Mouse (Mus musculus): Measurements from ENCODE around the gene Vps51.

Gene Vps51

DNA sequence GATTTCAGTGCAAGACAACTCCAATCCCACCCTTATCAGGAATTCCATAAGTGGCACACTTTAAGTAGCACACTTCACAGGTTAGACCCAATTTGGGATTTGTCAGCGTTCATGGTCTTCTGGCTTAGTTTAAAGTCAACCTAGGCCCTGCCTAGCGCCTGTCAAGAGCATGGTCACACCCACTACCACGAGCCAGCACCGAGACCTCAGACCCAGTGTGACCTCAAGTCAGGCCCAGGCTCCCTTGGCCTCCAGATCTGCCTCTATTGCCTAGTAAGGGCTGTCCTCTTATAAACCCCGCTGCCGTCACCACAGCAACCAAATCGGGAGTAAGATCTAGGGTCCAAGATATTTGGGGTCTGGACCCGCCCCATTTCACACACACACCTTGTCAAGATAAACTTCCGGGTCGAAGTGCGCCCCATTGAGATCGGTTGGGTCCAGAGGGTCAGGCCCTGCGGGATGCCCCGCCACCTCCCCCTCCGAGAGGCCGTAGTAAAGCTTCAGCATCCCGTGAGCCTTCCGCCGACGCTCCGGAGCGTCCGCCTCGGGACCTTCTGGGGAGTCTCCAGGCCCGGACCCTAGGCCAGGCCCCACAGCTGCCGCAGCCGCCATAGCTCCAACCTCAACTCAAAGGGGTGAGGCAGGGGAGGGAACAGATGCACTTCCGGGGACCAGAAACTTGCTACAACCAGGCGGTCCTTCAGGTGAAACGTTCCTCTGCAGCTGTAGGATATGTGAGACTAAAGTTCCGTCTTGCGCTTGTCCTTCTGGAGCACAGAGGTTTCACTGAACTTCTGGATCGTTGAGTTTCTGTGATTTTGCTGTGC, at the start of gene Vps51:
Gene Vps51 (minus strand): TSS at position 668 of the 830 bp plus-strand sequence.
- peak; percentile 88 for DNase-seq

DNA sequence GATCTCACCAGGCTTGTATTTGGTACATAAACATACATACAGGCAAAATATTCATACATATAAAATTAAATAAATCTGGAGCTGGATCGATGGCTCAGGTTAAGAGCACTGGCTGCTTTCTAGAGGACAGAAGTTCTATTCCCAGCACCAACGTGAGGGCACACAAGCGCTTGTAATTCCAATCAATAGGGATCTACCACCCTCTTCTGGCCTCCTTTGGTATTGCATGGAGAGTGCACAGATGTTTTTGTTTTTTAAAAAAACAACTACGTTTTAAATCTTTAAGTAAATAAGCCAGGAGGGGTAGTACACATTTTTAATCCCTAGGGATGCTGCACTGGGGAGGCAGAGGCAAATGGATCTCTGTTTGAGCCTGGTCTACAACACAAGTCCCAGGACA, 49.3 kb upstream of the Vps51 start:
- no peak for DNase-seq

DNA sequence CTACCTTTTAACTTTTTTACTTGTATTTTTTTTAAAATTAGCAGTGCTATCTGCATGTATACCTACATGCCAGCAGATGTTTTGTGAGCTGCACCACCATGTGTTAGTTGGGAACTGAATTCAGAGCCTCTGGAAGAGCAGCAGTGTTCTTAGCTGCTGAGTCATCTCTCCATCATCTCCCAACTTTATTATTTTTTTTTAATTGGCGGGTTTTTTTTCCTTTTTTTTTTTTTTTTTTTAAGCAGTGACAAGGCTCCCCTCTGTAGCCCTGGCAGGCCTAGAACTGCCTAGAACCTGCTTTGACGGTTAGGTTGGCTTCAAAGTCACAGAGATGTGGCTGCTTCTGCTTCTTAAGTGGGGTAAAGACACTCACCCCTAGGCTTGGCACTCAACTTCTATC, 47.9 kb upstream of the Vps51 start:
- no peak for DNase-seq

DNA sequence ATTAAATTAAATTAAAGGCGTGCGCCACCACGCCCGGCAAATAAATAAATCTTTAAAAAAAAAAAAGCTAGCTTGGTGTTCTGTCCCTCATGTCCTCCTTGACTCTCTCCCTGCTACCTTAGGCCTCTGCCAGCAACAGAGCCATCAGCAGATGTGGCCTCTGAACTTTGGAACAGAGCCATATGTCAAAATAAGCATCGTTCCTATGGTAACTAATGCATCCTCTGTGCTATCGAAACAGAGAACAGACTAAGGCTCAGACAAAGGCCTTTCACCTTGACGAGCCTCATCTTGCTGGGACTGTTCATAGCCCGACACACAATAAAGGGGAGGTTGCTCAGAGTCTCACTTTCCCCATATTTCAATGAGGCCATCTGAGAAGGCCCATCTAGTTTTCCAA, 46.3 kb upstream of the Vps51 start:
- no peak for DNase-seq

DNA sequence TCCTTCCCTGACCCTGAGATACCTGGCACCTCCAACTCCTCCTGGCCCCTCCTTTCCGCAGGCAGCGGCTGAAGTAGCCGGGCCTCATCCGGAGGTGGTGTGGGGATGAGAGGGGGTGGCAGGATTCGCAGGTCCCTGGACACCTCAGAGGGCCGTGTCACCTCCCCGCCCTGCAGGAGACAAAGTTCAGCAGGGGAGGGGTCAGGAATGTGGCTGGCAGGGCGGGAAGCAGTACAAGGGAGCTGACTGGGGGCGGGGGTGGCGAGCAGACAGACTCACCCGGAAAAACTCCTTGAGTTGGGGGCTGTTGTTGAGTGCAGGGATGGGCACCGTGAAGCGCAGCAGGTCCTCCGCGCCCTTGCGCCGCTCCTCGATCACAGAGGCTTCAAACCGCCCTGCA, 44.7 kb upstream of the Vps51 start:
- DNase-seq: no peak

DNA sequence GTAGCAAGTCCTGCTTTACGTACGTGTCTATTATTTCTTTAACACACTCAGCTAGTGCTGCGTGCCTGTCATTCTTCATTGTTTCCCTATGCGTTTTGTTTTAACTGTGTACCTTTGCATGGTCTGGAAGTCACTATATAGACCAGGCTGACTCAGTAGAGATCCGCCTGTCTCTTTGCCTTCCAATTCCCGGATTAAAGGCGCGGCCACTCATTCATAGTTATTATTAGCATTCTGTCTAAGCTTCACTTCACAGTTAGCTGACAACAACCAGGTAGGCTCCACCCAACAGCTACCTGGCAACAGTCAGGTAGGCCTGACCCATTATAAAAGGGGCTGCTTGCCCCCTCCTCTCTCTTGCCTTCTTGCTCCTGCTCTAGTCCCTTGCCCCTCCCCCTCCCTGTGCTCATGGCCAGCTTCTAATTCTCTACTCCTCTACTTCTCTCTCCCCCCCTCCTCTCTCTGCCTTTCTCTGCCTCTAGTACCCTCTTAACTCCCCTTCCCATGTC, 41.7 kb upstream of the Vps51 start:
- no peak for DNase-seq

DNA sequence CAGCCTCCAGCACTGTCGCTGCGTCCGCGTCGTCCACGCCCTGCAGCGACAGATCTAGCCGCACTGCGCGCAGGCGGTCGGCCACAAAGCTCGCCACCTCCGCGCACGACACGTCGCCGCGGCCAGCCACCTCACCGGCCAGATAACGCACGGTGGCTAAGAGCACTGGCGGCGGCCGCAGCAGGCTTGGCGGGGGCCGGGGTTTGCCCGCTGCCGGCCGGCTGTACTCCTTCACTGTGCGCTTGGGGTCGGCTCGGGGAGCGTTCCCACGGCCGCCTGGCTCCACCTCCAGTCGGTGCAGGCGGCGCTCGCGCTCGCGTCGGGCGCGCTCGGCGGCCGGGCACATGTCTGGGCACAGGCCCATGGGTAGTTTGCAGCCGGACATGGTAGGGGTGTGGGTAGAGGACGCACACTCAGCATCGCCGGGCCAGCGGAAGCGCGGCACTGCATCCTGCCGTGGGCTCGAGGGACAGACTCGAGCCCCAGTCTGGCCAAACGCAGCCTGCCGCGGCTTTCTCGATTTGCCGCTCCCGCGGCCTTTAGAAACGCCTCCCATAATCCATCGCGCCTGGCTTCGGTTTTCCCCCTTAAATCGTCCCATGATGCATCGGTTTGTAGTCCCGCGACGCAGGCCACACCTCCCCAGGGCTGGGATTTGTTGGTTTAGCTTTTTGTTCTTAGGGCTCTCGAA, 41.1 kb upstream of the Vps51 start, which contains the start of gene Sac3d1:
Gene Sac3d1 (minus strand): TSS at position 665 of the 691 bp plus-strand sequence.
- DNase-seq: peak; percentile 92

DNA sequence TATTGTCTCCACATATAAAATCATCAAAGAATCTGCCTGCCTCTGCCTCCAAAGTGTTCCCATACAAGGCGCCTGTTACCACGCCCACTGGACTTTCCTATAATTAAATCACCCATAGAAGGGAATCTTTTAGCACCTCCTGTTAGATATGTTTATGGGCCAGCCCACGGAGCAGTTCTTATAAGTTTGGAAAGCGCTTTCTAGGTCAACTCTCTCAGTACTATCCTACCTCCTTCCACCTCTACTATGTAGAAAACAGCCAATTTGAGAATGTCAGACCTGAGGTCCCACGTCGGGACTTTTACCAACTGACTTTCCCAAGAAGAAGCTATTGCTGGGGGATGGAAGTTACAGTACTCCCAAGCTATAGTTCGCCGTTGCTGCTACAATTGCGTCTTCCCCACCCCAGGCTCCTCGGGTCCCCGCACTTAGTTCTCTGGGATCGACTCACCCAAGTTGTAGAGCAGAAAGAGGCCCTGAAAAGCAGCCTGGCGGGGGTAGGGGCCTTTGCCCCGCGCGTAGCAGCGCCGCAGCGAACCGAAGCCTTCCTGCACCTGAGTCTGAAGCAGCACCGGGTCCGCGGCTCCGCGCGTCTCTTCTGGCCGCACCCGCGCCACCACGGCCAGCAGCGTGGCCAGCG, 40.4 kb upstream of the Vps51 start:
- DNase-seq: peak; percentile 23

DNA sequence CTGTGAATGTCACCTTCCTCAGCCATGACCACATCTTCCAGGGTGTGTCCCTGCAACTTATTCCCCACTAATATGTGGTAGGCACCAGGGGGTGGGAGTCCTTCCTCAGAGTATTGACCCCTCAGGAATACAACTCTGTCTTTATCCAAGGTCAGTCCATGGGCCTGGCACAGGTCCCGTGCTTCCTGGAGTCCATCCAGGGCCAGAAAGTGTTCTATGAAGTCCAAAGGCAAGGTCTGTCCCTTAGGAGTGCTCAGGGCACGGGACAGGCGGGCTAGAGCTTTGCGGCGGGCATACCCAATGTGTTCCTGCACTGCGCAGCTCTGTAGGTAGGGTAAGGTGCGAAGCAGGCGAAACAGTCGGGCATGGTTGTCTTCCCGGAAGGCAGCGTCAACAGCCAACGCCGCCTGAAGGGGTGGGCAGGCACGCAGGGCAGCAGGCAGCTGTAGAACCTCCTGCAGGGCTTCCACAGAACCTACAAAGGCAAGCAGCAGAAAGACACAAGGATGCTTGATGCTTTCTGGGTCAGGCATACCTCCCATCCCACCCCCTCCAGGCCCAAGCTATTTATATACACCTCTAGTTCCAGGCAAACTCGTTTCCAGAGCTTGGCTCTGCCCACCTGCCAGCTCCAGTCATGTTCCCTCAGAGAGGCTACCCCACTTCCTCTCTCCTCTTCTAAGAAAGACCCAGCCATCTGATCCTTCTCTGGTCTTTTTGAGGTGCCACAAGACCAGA, 39.3 kb upstream of the Vps51 start:
- peak; percentile 25 for DNase-seq

DNA sequence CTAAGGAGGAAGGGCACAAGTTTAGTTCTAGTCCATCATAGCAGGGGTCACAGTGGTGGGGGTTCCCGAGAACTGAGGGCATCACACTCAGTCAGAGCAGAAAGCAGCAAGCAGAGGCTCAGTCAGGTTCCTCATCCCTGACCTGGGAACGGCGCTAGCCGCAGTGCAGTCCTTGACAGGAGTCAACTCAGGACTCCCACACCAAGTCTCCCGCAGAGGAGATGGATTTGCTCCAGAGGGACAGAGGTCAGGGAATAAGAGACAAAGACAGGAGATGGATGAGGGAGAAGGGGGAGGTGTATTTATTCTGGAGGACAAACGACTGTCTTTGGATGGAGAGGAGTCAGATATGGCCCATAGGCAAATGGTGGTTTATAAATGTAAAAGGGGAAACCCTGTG, 36.1 kb upstream of the Vps51 start:
- DNase-seq: no peak

DNA sequence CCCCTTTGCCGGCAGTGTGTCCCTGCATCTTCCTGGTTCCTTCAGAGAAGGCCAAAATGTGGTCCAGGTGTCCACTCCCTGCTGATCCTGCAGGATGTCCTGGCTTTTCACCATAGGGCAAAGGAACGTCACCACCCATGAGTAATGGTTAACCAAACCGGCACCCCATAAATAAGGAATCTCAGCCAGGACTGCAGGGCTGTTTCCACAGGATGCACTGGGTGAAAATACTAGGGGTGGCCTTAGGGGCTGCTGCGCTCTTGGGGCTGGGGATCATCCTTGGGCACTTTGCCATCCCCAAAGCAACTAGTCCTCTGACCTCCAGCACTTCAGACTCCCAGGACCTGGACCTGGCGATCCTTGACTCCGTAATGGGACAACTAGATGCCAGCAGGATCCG, 28.6 kb upstream of the Vps51 start, which contains the start of gene Naaladl1:
Gene Naaladl1 (plus strand): TSS at position 197 of the 400 bp plus-strand sequence.
- no peak for DNase-seq

DNA sequence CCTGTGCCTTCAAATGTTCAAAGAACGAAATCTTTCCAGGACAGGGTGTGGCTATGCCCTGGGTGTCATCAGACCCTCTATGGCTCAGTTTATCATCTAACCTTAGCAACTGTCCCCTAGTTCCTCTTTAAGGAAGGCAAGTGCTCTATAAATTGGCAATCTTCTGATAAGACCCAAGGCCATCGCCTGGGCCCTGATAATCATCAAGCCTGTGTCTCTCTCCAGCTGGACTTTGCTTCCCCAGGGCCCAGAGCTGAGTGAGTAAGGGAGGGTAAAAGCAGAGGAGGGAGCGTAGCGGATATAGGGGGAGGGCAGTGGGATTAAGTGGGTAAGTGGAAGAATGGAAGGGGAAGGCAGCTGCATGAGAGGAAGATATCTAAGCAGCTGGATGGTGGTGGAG, 27.4 kb upstream of the Vps51 start:
- no peak for DNase-seq

DNA sequence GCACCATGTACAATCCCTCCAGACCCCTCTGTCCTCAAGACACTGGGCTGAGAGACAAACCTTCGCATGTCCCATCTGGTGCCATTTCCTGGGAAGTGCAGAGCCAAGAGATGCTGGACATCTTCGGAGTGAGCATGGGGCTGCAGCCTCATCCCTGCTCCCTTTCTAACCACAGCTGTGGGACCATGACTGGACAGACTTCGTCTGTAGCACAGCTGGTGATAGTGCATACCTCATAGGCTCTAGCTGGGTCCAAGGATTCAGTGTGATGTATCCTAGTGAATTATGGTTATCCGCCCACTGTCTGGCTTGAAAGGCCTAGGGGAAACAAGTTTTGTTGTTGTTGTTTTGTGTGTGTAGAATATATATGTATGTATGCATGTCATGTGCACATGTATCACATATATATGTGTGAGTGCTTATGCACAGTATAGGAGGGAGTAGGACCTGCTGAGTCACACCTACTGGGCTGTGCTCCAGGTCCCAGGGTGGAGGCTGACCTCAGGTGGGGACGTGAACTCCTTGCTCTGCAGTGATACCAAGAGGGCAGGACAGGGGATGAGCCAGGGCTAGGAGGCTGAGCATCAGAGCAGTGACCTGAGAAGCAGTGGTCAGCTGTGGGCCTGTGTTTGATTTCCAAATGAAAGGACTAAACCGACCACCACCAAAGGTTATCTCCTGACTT, 25.3 kb upstream of the Vps51 start:
- DNase-seq: no peak

DNA sequence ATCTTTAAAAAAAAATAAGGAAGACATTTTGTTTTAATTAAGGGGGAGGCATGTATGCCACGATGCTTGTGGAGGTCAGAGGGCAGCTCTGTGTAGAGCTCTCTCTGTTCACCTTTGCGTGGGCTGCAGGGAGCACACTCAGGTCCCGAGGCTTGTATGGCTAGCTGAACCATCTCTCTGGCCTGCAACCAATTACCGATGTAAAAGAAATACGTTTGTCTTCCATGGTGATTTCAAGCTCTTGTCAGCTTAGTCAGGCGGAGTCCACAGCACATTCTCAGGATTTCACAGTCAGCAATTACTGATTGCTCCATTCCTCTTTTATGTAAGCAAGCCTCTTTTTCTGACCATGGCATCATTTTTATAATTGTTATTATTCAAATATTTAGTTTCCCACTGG, 24.2 kb upstream of the Vps51 start:
- DNase-seq: no peak

DNA sequence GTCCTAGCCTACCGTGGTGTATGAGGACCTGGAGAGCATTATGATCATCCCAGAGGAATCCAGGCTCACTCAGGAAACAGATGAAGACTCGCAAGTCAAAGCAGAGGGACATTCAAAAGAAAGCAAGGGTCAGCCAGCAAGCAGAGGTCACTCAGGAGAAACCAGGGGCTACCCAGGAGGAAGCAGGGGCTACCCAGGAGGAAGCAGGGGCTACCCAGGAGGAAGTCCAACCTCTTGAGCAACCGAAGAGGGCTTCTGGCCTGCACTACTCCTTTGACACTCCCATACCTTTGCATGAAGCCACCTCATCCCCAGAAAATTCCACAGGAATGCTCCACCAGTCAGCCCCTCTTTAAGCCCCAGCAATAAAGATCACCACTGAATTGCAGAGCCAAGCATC, 20.8 kb upstream of the Vps51 start:
- DNase-seq: no peak

DNA sequence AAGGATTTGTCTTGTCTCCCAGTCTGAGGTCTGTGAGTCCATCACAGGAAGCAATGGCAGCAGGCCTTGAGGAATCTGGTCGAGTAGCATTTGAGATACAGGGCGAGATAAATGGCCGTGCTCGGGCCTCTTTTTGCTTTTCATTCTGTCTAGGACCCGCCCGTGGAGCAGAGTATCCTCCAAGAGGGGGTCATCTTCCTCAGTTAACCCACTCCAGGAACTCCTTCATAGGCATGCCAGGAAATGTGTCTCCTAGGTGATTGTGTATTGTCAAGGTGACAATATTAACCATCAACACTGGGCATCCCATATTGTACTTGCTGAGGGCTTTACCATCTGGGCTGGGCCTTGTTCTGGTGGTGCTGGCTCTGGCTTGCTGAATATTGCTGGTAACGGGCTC, 17.1 kb upstream of the Vps51 start, which contains the start of gene AC131692.1:
Gene AC131692.1 (plus strand): TSS at position 301 of the 400 bp plus-strand sequence.
- no peak for DNase-seq

DNA sequence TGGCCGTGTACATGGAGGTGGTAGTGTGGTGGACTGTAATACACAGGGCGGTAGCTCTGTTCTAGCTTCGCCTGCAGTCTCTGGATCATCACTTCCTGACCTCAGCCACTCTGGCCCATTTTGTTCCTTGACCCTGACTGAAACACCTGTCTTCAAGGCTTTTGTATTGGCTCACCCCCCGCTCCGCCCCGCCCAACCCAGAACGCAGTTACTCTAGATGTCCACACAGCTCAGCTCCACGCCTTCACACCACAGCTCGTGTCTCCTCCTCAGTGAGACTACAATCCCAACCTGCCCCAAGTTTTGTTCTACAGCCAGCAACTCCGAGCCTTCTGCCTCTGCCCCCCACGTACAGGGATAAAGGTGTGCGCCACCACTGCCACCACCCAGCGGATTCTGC, 11.8 kb upstream of the Vps51 start:
- DNase-seq: no peak

DNA sequence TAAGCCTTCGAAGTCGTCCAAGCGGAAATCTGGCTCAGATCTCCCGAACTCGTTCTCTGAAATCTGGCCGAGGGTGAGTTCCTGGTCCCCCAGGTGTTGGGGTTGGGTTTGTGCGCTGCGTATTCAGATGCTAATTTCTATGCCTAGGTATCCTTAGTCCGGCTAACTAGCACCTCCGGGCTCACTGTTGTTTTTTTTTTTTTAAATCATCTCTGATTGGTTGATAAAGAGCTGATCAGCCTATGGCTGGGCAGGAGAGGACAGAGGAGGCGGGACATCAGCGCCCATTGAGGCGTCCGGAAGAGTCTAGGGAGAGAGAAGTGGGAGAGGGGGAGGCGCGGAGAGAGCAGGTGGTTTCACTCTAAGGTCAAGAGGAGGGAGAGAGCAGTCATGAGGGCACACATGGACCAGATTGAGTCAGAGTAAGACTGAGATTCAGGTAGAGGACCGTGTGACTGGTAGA, 8.4 kb upstream of the Vps51 start:
- DNase-seq: no peak

DNA sequence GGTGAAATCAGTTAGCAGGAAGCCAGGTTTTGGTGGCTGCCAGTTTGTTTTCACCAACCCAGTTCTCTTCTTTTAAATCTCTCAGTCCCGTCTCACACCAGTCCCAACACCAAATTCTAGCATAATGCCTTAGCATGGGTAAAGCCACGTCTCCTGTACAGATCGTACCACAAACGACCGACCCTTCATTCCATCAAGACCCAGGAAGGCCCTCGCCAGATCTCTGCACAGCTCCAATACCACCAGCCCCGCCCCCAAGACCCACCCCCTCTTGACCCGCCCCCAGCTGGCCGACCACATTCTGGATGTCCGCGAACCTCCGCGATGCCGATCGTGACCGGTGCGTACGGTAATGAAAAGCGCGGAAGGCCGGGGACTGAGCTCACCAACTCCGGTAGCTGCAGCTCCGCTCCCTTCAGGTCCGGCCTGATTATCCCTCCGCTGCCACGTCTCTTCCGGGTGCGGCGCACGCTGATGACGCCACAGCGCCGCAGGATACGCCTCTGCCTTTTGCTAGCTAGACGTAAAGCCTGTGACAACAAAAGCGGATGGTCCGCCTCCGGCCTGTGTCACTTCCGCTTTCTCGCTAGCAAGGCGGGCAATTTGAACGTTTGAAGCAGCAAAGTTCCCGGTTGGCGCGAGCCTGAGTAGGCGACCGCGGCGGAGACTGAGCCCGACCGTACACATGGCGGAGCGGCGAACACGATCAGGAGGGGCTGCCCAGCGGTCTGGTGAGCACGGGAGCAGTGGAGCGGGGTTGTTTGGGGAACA, 7.6 kb upstream of the Vps51 start, which contains the start of the genes Zfpl1 and Cdca5:
Gene Zfpl1 (minus strand): TSS at position 479 of the 771 bp plus-strand sequence.
Gene Cdca5 (plus strand): TSS at position 506 of the 771 bp plus-strand sequence.
- DNase-seq: peak; percentile 98

DNA sequence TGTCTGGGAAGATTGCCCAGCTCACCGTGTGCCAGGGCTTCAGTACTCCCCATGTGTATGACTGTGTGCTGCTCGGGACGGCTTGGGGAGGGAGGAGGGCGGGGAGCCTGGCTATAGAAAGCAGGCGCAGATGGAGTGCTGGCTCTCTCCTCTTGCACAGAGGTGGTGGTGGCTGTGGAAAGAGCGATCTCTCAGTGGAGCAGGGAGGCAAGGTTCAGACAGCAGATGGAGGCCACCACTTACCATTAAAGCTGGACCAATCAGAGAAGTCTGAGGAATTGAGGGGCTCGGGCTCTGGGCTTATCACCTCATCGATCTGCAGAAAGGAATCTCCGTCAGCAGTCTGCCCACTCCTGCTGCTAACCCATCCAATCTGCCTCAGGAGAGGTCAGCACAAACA, 5.1 kb upstream of the Vps51 start, which contains the start of gene Gm28374:
Gene Gm28374 (minus strand): TSS at position 101 of the 400 bp plus-strand sequence.
- DNase-seq: no peak

DNA sequence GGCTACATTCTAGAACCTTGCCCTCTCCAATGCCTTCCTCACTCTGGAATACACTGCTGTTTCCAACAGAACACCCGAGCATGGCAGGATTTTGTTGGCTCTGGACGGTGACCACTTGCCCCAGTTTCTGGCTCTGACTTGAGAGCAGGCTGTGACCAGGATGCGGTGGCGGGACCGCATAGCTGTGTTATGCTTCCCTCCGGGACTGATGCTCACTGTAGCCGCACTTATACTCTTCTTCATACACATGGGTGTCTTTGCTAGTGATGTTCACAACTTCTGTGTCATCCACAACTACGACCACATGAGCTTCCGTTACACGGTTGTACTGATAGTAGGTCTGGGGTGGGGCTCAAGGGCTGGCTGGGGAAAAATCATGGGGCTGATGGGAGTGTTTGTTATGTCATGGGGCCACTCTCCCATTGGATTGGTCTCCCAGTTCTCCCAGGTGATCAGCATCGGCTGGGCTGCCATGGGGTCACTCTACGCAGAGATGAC, 3.0 kb upstream of the Vps51 start, which contains the start of gene Tmem262:
Gene Tmem262 (plus strand): TSS at position 51 of the 498 bp plus-strand sequence.
- DNase-seq: no peak

Data from right cerebral cortex, adult 18-20 months (tissue).